Mouse (Mus musculus) C2C12 (cell line): ENCODE measurements at regions not wholly inside any gene's neighbourhood (a gene's known extent, or its start where the extent isn't known, plus 50 kb on each side); places are given as distances from the start of the nearest gene placed in this dataset.
"Not testable (repeated sequence)": the region's sequence is repeated elsewhere in the genome, so short reads cannot be mapped to it uniquely, and the experiment has no call there.

Source experiments
- CTCF ChIP-seq: IDR thresholded peaks from one replicate; pipeline ENCODE4 v1.5.1; 2011; ENCODE audit not compliant: control insufficient read depth, insufficient read depth, insufficient read length
- MAX ChIP-seq: IDR thresholded peaks from one replicate; pipeline ENCODE4 v1.6.1; 2011; ENCODE audit warnings: mild to moderate bottlenecking, control low read depth
- MYOG ChIP-seq: IDR thresholded peaks from one replicate; pipeline ENCODE4 v1.6.1; 2011; ENCODE audit not compliant: control insufficient read depth, insufficient read length; ENCODE audit errors: extremely low read depth
- USF1 ChIP-seq: IDR thresholded peaks from one replicate; pipeline ENCODE4 v1.6.1; 2011; ENCODE audit warnings: low read depth, mild to moderate bottlenecking, control low read depth, moderate library complexity

- not testable (repeated sequence) for TF ChIP-seq CTCF, MAX, MYOG, USF1
Observed at GRCm38 (mm10) chr12:95491806-95492436, 200.1 kb upstream of the Flrt2 start.
